Mouse (Mus musculus): ENCODE measurements at regions not wholly inside any gene's neighbourhood (a gene's known extent, or its start where the extent isn't known, plus 50 kb on each side); places are given as distances from the start of the nearest gene placed in this dataset.
A peak's percentile ranks its signal among the peaks of the same experiment; 100 is the strongest.

DNA sequence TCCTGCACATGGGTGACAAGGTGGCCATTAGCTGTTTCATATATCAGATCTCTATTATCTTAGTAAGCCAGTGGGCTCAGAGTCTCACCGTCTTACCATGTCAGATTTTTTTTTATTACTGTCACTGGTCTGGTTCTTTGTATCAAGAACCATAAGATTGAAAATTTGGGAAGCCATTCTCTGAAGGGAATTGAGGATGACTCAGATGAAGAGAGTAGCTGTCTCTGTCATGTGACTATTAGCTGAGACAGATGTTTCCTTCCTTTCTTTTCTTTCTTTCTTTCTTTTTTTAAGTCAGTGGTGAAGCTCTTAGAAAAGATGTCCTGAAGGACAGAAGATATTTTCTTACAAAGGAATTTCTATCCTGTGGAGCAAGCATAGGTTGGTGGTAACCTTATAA is 84.1 kb downstream of the Dact1 start:
- no peak overlapping the region for H3K27ac ChIP-seq (ENCODE audit: low read length)
- H3K9me3 ChIP-seq (replicated peaks; ENCODE audit: control insufficient read depth, low read length): 0 out of 2 replicates have a peak, but pooled peaks cover 3% of the 10 kb centered on the region
- H3K4me1 ChIP-seq (ENCODE audit: control insufficient read depth, insufficient read depth, low read length): no peaks in the 10 kb centered on the region
- H3K4me3 ChIP-seq (replicated peaks; ENCODE audit: low read length): no peak overlapping the region
- H3K4me2 ChIP-seq (ENCODE audit: low read depth, low read length): no peak overlapping the region
- ATAC-seq (ENCODE audit: insufficient read depth, low FRiP score): no peak
- no peaks in the 10 kb centered on the region for H3K36me3 ChIP-seq (ENCODE audit: control insufficient read depth, insufficient read depth, low read length)
- WGBS: 81% methylated on average over 1 of the region's 1 CpGs
- no peaks in the 10 kb centered on the region for H3K27me3 ChIP-seq (ENCODE audit: control insufficient read depth, insufficient read depth, low read length)
- H3K9ac ChIP-seq (ENCODE audit: low read length): no peak overlapping the region

DNA sequence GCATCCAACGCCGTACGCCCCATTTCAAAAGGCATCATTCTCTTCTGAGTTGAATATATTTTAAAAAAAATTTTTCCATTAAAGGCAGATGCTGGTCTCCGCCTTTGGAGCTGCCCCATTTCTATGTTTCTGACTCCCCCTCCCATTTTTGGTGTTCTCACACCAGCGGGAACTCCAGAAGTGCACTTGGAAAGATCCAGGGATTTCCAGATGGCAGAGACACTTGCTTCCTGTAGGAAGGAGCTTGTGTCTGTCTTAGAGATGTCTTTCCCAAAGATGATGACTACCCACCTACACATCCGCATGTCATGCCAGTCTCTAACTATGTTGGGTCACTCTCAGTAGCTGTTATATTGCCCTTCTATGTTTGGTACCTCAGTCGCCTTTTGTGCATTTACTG is 87.8 kb downstream of the Dact1 start:
- no peak overlapping the region for H3K9ac ChIP-seq (ENCODE audit: low read length)
- H3K4me3 ChIP-seq (replicated peaks; ENCODE audit: low read length): no peak overlapping the region
- H3K4me2 ChIP-seq (ENCODE audit: low read depth, low read length): no peak overlapping the region
- 91% methylated on average over 7 of the region's 7 CpGs for WGBS
- no peaks in the 10 kb centered on the region for H3K36me3 ChIP-seq (ENCODE audit: control insufficient read depth, insufficient read depth, low read length)
- ATAC-seq (ENCODE audit: insufficient read depth, low FRiP score): no peak
- H3K27me3 ChIP-seq (ENCODE audit: control insufficient read depth, insufficient read depth, low read length): no peaks in the 10 kb centered on the region
- no peaks in the 10 kb centered on the region for H3K9me3 ChIP-seq (replicated peaks; ENCODE audit: control insufficient read depth, low read length)
- no peak overlapping the region for H3K27ac ChIP-seq (ENCODE audit: low read length)
- no peaks in the 10 kb centered on the region for H3K4me1 ChIP-seq (ENCODE audit: control insufficient read depth, insufficient read depth, low read length)

DNA sequence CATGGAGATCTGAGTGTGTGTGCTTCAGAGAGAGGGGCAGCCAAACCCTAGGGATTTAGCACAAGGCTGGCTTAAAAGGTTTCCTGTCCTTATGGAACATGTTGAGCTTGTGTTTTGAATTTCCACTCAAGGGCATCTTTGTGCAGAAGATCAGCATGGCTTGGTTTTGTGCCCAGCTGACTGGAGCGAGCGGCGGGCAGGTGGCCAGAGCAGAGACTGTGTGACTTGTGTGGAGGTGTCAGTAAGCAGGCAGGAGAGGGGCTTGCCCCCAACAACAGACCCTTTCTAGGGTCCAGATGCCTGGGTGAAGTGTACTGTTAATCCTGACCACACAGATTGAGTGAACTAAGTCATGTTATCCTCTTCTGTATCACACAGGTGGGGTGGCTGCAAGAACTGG is 89.0 kb downstream of the Dact1 start:
- Histone ChIP-seq H3K36me3 (ENCODE audit: control insufficient read depth, insufficient read depth, low read length) (no peaks in the 10 kb centered on the region), H3K4me3 (replicated peaks; ENCODE audit: low read length) (no peak overlapping the region), H3K9me3 (replicated peaks; ENCODE audit: control insufficient read depth, low read length) (no peaks in the 10 kb centered on the region), H3K27me3 (ENCODE audit: control insufficient read depth, insufficient read depth, low read length) (no peaks in the 10 kb centered on the region), H3K4me2 (ENCODE audit: low read depth, low read length) (no peak overlapping the region), H3K27ac (ENCODE audit: low read length) (no peak overlapping the region), H3K9ac (ENCODE audit: low read length) (no peak overlapping the region), H3K4me1 (ENCODE audit: control insufficient read depth, insufficient read depth, low read length) (no peaks in the 10 kb centered on the region)
- no peak for ATAC-seq (ENCODE audit: insufficient read depth, low FRiP score)
- 90% methylated on average over 3 of the region's 3 CpGs for WGBS

DNA sequence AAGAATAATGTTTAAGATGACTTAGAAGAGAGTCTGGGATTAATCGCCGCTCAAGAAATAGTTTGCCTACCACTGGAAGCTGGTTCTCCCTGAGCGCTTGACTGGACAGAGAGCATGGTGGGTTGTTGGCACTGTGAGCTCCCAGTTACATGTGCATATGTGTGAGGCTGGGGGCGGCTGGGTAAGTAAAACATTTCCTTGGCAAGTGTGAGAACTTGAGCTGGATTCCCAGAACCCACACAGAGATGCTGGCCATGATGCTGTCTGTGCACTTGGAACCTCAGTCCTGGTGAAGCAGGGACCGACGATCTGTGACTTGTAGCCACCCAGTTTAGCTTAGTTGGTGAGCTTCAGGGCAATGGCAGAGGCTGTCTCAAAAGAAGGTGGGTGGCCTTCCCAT is 90.5 kb downstream of the Dact1 start:
- no peaks in the 10 kb centered on the region for H3K36me3 ChIP-seq (ENCODE audit: control insufficient read depth, insufficient read depth, low read length)
- WGBS: 86% methylated on average over 6 of the region's 6 CpGs
- H3K4me2 ChIP-seq (ENCODE audit: low read depth, low read length): no peak overlapping the region
- ATAC-seq (ENCODE audit: insufficient read depth, low FRiP score): no peak
- H3K9ac ChIP-seq (ENCODE audit: low read length): no peak overlapping the region
- no peak overlapping the region for H3K27ac ChIP-seq (ENCODE audit: low read length)
- no peak overlapping the region for H3K4me3 ChIP-seq (replicated peaks; ENCODE audit: low read length)
- H3K4me1 ChIP-seq (ENCODE audit: control insufficient read depth, insufficient read depth, low read length): no peaks in the 10 kb centered on the region
- H3K27me3 ChIP-seq (ENCODE audit: control insufficient read depth, insufficient read depth, low read length): no peaks in the 10 kb centered on the region
- H3K9me3 ChIP-seq (replicated peaks; ENCODE audit: control insufficient read depth, low read length): no peaks in the 10 kb centered on the region

DNA sequence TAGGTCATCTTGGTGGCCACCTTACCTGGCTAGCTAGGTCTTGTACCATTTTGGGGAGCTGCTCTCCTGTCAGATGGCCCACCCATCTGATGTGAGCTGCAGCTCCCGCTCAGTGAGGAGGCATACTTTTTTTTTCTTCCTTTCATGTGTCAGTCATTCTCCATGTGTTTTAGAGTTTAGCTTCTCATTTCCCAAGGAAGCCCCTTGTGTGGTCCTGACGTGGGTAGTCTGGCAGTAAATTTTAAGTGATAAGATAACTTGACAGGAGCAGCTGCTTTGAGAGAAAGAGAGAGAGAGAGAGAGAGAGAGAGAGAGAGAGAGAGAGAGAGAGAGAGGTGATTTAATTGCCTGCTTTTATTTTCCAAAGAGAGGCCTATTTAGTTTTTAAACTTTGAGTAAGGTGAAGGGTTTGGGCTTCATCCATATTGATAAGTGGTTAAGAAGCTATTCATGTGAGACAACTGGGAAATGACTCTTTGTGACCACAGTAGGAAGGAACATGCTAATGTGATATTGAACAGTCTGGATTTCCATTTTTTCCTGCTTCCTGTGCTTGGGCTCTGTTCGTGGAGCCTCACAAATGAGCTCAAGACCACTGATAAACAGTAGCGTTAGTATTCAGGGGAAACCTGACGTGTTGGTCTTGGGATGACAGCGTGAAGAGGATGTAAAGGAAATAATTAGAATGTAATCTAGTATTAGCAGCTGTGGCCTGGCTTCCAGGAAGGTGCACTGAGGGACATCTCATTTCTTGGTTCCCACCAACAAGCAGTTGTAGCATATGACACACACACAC is 92.1 kb downstream of the Dact1 start:
- Histone ChIP-seq H3K27ac (ENCODE audit: low read length) (no peak overlapping the region), H3K27me3 (ENCODE audit: control insufficient read depth, insufficient read depth, low read length) (no peaks in the 10 kb centered on the region), H3K4me1 (ENCODE audit: control insufficient read depth, insufficient read depth, low read length) (no peaks in the 10 kb centered on the region), H3K4me2 (ENCODE audit: low read depth, low read length) (no peak overlapping the region), H3K9me3 (replicated peaks; ENCODE audit: control insufficient read depth, low read length) (no peaks in the 10 kb centered on the region), H3K4me3 (replicated peaks; ENCODE audit: low read length) (no peak overlapping the region), H3K9ac (ENCODE audit: low read length) (no peak overlapping the region), H3K36me3 (ENCODE audit: control insufficient read depth, insufficient read depth, low read length) (no peaks in the 10 kb centered on the region)
- 37% methylated on average over 6 of the region's 6 CpGs for WGBS
- no peak for ATAC-seq (ENCODE audit: insufficient read depth, low FRiP score)

DNA sequence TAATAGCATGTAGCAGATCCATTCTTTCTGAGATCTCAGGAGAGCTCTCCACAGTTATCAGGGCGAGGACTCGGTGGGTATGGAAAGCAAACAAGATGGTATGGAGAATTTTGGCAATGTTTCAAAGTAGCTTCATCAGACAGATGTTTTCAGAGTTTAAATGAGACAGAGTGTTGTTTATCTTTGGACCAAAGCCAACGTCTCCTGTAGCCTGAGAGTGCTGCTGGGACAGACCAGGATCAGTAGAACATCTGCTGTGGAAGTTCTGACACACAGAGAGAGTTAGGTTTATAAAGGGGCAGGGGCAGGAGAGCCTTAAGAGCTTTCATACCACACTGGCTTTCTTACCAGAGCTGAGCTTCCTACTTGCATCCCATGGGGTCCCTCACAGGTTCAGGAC is 97.6 kb downstream of the Dact1 start:
- Histone ChIP-seq H3K27ac (ENCODE audit: low read length) (peak overlapping the region; percentile 38; the same call in 1 of the 2 replicates), H3K27me3 (ENCODE audit: control insufficient read depth, insufficient read depth, low read length) (no peaks in the 10 kb centered on the region), H3K4me2 (ENCODE audit: low read depth, low read length) (no peak overlapping the region), H3K36me3 (ENCODE audit: control insufficient read depth, insufficient read depth, low read length) (no peaks in the 10 kb centered on the region), H3K9ac (ENCODE audit: low read length) (no peak overlapping the region), H3K4me1 (ENCODE audit: control insufficient read depth, insufficient read depth, low read length) (peaks cover 7% of the 10 kb centered on the region), H3K9me3 (replicated peaks; ENCODE audit: control insufficient read depth, low read length) (no peaks in the 10 kb centered on the region), H3K4me3 (replicated peaks; ENCODE audit: low read length) (no peak overlapping the region)
- ATAC-seq (ENCODE audit: insufficient read depth, low FRiP score): no peak
- 41% methylated on average over 3 of the region's 3 CpGs for WGBS

DNA sequence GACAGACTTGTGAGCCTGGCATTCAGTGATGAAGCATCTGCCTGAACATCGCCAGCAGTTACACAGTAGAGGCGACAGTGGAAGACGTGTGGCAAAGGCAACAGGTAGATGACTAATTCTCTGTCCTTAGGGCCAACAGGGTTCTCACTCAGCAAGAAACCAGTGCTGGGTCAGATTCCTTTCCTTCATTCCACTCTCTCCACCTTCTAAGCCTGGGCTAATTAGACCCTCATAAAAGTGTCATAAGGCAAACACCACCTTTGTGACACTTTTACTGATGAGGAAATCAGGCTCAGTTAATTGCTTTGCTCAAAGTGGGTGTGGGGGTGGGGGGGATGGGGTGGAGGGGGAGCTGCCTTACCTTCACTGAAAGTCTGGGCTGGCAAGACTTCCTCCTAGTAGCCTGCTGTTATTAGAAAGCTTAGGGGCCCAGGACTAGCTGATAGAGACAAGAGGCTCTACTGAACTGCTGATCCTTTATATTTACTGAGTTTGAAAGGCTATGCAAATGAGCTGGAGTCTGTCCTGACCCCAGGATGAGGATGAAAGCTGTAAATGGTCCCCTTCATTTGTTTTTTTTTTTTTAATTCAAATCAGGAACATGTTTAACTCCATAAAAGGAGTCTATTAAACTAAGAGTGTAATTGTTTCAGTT is 98.8 kb downstream of the Dact1 start:
- Histone ChIP-seq H3K27me3 (ENCODE audit: control insufficient read depth, insufficient read depth, low read length) (no peaks in the 10 kb centered on the region), H3K9ac (ENCODE audit: low read length) (no peak overlapping the region), H3K4me2 (ENCODE audit: low read depth, low read length) (no peak overlapping the region), H3K4me3 (replicated peaks; ENCODE audit: low read length) (no peak overlapping the region), H3K4me1 (ENCODE audit: control insufficient read depth, insufficient read depth, low read length) (peaks cover 7% of the 10 kb centered on the region), H3K36me3 (ENCODE audit: control insufficient read depth, insufficient read depth, low read length) (no peaks in the 10 kb centered on the region), H3K27ac (ENCODE audit: low read length) (no peak overlapping the region), H3K9me3 (replicated peaks; ENCODE audit: control insufficient read depth, low read length) (no peaks in the 10 kb centered on the region)
- WGBS: 68% methylated on average over 3 of the region's 3 CpGs
- ATAC-seq (ENCODE audit: insufficient read depth, low FRiP score): no peak

DNA sequence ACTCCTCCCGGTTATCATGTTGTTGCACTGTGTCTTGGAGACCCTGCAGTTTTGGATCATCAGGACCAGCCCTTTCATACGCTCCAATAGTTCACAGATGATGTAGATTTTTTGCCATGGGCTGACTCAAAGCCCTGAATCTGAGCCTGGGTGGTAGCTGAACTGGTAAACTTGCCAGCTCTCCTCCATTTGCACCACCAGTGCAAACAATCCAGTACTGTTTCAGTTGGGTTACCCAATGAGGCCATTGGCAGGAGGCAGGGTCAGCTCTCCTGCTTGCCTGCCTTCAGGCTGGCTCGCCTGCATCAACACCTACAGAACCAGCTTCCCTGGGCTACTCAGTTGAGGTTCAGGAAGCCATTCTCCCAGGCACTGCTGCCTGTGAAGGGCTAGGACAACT is 102.6 kb downstream of the Dact1 start:
- Histone ChIP-seq H3K27ac (ENCODE audit: low read length) (no peak overlapping the region), H3K4me3 (replicated peaks; ENCODE audit: low read length) (no peak overlapping the region), H3K4me2 (ENCODE audit: low read depth, low read length) (no peak overlapping the region), H3K36me3 (ENCODE audit: control insufficient read depth, insufficient read depth, low read length) (no peaks in the 10 kb centered on the region), H3K9me3 (replicated peaks; ENCODE audit: control insufficient read depth, low read length) (no peaks in the 10 kb centered on the region), H3K4me1 (ENCODE audit: control insufficient read depth, insufficient read depth, low read length) (peaks cover 5% of the 10 kb centered on the region), H3K9ac (ENCODE audit: low read length) (no peak overlapping the region), H3K27me3 (ENCODE audit: control insufficient read depth, insufficient read depth, low read length) (no peaks in the 10 kb centered on the region)
- WGBS: 77% methylated on average over 3 of the region's 3 CpGs
- ATAC-seq (ENCODE audit: insufficient read depth, low FRiP score): no peak

DNA sequence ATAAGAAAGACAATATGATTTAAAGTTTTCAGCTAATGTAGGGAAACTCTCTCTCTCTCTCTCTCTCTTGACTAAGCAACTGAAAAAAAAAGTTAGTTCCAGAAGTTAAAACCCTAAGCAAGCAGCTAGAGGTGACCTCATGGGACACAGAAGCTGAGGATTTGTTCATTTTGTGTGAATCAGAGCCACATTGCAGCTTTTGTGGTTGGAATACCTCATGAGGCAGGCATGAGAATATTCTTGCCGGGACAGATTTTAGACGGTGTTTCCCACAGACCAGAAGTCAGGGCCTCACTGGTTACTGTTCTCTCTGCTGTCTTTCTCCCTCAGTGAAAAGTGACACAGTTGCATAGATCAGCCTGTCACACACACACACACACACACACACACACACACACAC is 107.3 kb downstream of the Dact1 start:
- H3K36me3 ChIP-seq (ENCODE audit: control insufficient read depth, insufficient read depth, low read length): no peaks in the 10 kb centered on the region
- H3K9me3 ChIP-seq (replicated peaks; ENCODE audit: control insufficient read depth, low read length): no peaks in the 10 kb centered on the region
- H3K9ac ChIP-seq (ENCODE audit: low read length): no peak overlapping the region
- H3K4me3 ChIP-seq (replicated peaks; ENCODE audit: low read length): no peak overlapping the region
- ATAC-seq (ENCODE audit: insufficient read depth, low FRiP score): no peak
- H3K4me1 ChIP-seq (ENCODE audit: control insufficient read depth, insufficient read depth, low read length): no peaks in the 10 kb centered on the region
- no peak overlapping the region for H3K4me2 ChIP-seq (ENCODE audit: low read depth, low read length)
- no peaks in the 10 kb centered on the region for H3K27me3 ChIP-seq (ENCODE audit: control insufficient read depth, insufficient read depth, low read length)
- H3K27ac ChIP-seq (ENCODE audit: low read length): no peak overlapping the region
- WGBS: 52% methylated on average over 2 of the region's 2 CpGs
